Mouse (Mus musculus) ES-E14 (cell line): ENCODE measurements at regions not wholly inside any gene's neighbourhood (a gene's known extent, or its start where the extent isn't known, plus 50 kb on each side); places are given as distances from the start of the nearest gene placed in this dataset.

ENCODE experiments used
- DNase-seq: peaks from one replicate; pipeline ENCODE4 v3.0.0-alpha.2; 2013; ENCODE audit warnings: low read depth, low spot score
- H3K27ac ChIP-seq: 2 replicates; pipeline ENCODE4 v1.5.1; 2012; ENCODE audit warnings: low read depth, mild to moderate bottlenecking, low read length, moderate library complexity, mixed read lengths; ENCODE audit not compliant: poor library complexity, insufficient read depth, severe bottlenecking
- H3K36me3 ChIP-seq: 2 replicates; pipeline ENCODE4 v1.6.1; 2012; ENCODE audit warnings: mild to moderate bottlenecking, low read length, moderate library complexity, mixed read lengths; ENCODE audit not compliant: control insufficient read depth, poor library complexity, insufficient read depth, severe bottlenecking
- H3K4me1 ChIP-seq, 2 experiments: fragments of 150-350 bp in 1 of 2; sonication (generic) in 1 of 2; 2 replicates each; pipeline ENCODE4 v1.6.1; 2012; ENCODE audit warnings: low read length in 2 of 2, mild to moderate bottlenecking in 1 of 2, mixed read lengths in 1 of 2; ENCODE audit not compliant: control insufficient read depth in 2 of 2, insufficient read depth in 2 of 2, poor library complexity in 1 of 2
- H3K4me3 ChIP-seq, 2 experiments: fragments of 150-350 bp in 1 of 2; sonication (generic) in 1 of 2; 2 replicates each; pipeline ENCODE4 v1.5.1; 2012; ENCODE audit warnings: low read length in 2 of 2, low read depth in 1 of 2, mild to moderate bottlenecking in 1 of 2, mixed read lengths in 1 of 2; ENCODE audit not compliant: insufficient read depth in 1 of 2, poor library complexity in 1 of 2, severe bottlenecking in 1 of 2
- H3K9ac ChIP-seq: 2 replicates; pipeline ENCODE4 v1.6.1; 2012; ENCODE audit warnings: low read depth, mild to moderate bottlenecking, low read length, mixed read lengths; ENCODE audit not compliant: poor library complexity, insufficient read depth, severe bottlenecking
- H3K9me3 ChIP-seq: fragments of 150-350 bp; sonication (generic); 2 replicates; pipeline ENCODE4 v1.6.1; 2012; ENCODE audit warnings: low read depth, mild to moderate bottlenecking, low read length; ENCODE audit not compliant: control insufficient read depth, insufficient read depth
- CHD2 ChIP-seq: IDR thresholded peaks from 2 replicates; pipeline ENCODE4 v1.6.1; 2014; ENCODE audit warnings: mild to moderate bottlenecking, low read depth, low read length, inconsistent platforms
- HCFC1 ChIP-seq: IDR thresholded peaks from 2 replicates; pipeline ENCODE4 v1.6.1; 2012; ENCODE audit warnings: low read length, inconsistent platforms, borderline replicate concordance; ENCODE audit not compliant: insufficient read depth
- MAFK ChIP-seq: IDR thresholded peaks from 2 replicates; pipeline ENCODE4 v1.6.1; 2014; ENCODE audit warnings: mild to moderate bottlenecking, low read depth, low read length, inconsistent platforms; ENCODE audit not compliant: insufficient read depth
- ZC3H11A ChIP-seq: IDR thresholded peaks from 2 replicates; pipeline ENCODE4 v1.6.1; 2012; ENCODE audit warnings: low read depth, mild to moderate bottlenecking, inconsistent platforms, low read length, borderline replicate concordance
- ZNF384 ChIP-seq: IDR thresholded peaks from 2 replicates; pipeline ENCODE4 v1.6.1; 2012; ENCODE audit warnings: low read depth, low read length, inconsistent platforms
- in situ Hi-C, 2 experiments: fragments of 600-800 bp; cut with MboI; formaldehyde crosslinking; loops; one replicate each; pipeline ENCODE4 v1.15.1; 2025; ENCODE audit warnings: low sequenced_read_pairs in 2 of 2, inconsistent platforms in 1 of 2; ENCODE audit not compliant: unreplicated experiment in 2 of 2

DNA sequence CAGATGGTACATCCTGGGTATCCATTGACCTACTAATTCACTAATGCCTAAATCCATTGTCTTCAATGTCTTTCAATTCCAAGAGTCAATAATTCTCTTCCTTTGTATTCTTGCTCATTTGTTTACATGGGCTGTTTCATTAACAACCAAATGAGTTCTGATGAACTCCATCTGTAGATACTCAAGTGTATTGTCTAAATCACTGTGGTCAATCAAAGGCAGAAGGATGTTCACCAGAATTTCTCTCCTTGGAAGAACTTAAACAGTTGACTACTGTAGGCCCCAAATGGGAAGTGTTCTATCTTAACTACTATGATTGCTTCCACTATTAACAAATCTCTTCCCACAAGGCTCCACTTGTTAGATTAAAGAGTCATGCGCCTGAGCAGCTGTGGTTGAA, 236.9 kb upstream of the Marcks start:
- H3K9me3 ChIP-seq: no peaks in the 10 kb centered on the region
- in situ Hi-C loops: no loop called here
- peaks cover 5 to 9% of the 10 kb centered on the region in 2 experiments; a peak in 1 of 4 replicates for H3K4me1 ChIP-seq
- no peak for TF ChIP-seq ZC3H11A
- no peak for TF ChIP-seq HCFC1
- no peak for TF ChIP-seq CHD2
- no peak for TF ChIP-seq ZNF384
- TF ChIP-seq MAFK: no peak
- no peak overlapping the region for H3K9ac ChIP-seq
- no peak overlapping the region for H3K4me3 ChIP-seq
- no peak overlapping the region for H3K27ac ChIP-seq
- H3K36me3 ChIP-seq: no peaks in the 10 kb centered on the region
- DNase-seq: no peak

DNA sequence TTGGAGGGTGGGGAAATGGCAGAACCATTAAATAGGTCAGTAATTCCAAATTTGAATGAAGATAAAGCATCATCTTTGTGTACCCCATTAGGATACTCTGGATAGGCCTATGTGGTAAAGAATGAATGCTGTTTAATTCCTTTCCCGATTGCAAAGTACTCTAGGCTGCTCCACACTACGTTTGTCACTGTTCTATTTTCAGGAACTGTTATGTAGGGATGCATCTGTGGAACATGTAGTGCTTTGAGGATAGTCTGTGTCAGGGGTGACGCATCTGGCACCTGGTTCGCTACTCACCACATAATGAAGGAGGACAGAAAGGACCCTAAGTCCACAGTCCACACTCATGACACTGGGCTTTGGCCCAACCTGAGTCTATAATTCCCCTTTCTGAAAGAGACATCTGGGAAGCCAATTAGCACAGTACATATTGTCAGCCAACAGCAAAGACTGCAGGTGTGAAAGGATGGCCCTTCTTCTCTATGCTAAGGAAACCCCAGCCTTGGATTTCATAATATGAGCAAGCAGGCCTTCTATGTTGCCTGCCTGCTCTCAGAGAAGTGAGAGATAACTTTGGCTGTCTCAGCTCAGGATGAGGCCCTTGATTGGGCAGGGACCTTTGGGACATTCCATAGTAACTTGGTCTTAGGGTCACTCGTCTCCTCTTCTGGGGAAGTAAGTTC, 230.4 kb upstream of the Marcks start:
- in situ Hi-C loops: no loop called here
- no peak for DNase-seq
- no peaks in the 10 kb centered on the region for H3K9me3 ChIP-seq
- no peak overlapping the region for H3K27ac ChIP-seq
- no peaks in the 10 kb centered on the region for H3K4me1 ChIP-seq
- TF ChIP-seq ZNF384 (no peak), CHD2 (no peak), MAFK (no peak), HCFC1 (no peak), ZC3H11A (no peak)
- H3K9ac ChIP-seq: no peak overlapping the region
- no peaks in the 10 kb centered on the region for H3K36me3 ChIP-seq
- H3K4me3 ChIP-seq: no peak overlapping the region

GRCm38 (mm10) chr10:37367796-37368195, 229.1 kb upstream of the Marcks start:
- no peak for DNase-seq
- Histone ChIP-seq H3K9ac (no peak overlapping the region), H3K27ac (no peak overlapping the region), H3K4me1 (no peaks in the 10 kb centered on the region), H3K36me3 (no peaks in the 10 kb centered on the region), H3K4me3 (no peak overlapping the region), H3K9me3 (no peaks in the 10 kb centered on the region)
- TF ChIP-seq HCFC1 (no peak), CHD2 (no peak), MAFK (no peak), ZNF384 (no peak), ZC3H11A (no peak)
- in situ Hi-C loops: no loop called here

DNA sequence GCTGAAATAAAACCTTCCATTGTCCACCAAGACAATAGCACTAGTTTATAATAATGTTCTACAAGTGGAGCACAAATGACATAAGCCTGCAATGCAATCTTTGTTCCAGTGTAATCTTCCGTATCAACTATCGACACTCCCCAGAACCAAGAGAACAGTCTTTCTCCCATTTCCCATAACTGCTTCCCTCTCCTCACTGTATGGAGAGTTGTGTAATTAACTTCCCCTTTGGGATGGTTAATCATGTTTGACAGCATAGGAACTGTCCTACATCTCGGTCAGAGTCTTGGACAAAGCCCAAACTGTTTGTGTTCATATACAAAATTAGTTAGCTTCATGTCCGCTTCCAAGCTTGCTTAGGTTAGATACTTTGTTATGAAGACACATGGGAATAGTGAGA, 225.8 kb upstream of the Marcks start:
- no peaks in the 10 kb centered on the region for H3K36me3 ChIP-seq
- no peak for TF ChIP-seq CHD2
- no peak for TF ChIP-seq ZC3H11A
- no peak for TF ChIP-seq HCFC1
- no peak for TF ChIP-seq ZNF384
- TF ChIP-seq MAFK: no peak
- H3K4me1 ChIP-seq: no peaks in the 10 kb centered on the region
- DNase-seq: no peak
- no peak overlapping the region for H3K4me3 ChIP-seq
- no peaks in the 10 kb centered on the region for H3K9me3 ChIP-seq
- no peak overlapping the region for H3K27ac ChIP-seq
- H3K9ac ChIP-seq: no peak overlapping the region
- in situ Hi-C loops: no loop called here
